Mouse (Mus musculus): ENCODE data around the gene Filip1l. TPM values are rescaled to one million over a fixed set of nuclear protein-coding genes. Genes with fewer than 3 reads are reported as not detected.

The Filip1l gene
- polyA plus RNA-seq, 1 experiment from 2014 or later, result 1.8 TPM

- no peak overlapping the region for H3K4me3 ChIP-seq (ENCODE audit: low read depth, low read length)
- no peak overlapping the region for H3K4me2 ChIP-seq (ENCODE audit: low read depth, low read length)
- no peaks in the 10 kb centered on the region for H3K4me1 ChIP-seq (ENCODE audit: control insufficient read depth, insufficient read depth, low read length)
- H3K9me3 ChIP-seq (ENCODE audit: control insufficient read depth, low read length), result no peaks in the 10 kb centered on the region
- WGBS, result 64% methylated on average over 18 of the region's 18 CpGs
- no peaks in the 10 kb centered on the region for H3K27me3 ChIP-seq (ENCODE audit: control insufficient read depth, insufficient read depth, low read length)
- H3K36me3 ChIP-seq (ENCODE audit: control insufficient read depth, insufficient read depth, low read length), result no peaks in the 10 kb centered on the region
- peak; percentile 63; the same call in 1 of the 2 replicates for ATAC-seq (ENCODE audit: low read depth)
- no peak overlapping the region for H3K9ac ChIP-seq (replicated peaks; ENCODE audit: low read depth, low read length)
- no peak overlapping the region for H3K27ac ChIP-seq (ENCODE audit: low read depth, low read length)
Observed at GRCm38 (mm10) chr16:57398387-57399214, 45.7 kb downstream of the Filip1l start.

GRCm38 (mm10) chr16:57399566-57399965, 46.7 kb downstream of the Filip1l start:
- Histone ChIP-seq H3K36me3 (ENCODE audit: control insufficient read depth, insufficient read depth, low read length) (no peaks in the 10 kb centered on the region), H3K4me1 (ENCODE audit: control insufficient read depth, insufficient read depth, low read length) (no peaks in the 10 kb centered on the region), H3K27ac (ENCODE audit: low read depth, low read length) (no peak overlapping the region), H3K4me2 (ENCODE audit: low read depth, low read length) (no peak overlapping the region), H3K9me3 (ENCODE audit: control insufficient read depth, low read length) (no peaks in the 10 kb centered on the region), H3K27me3 (ENCODE audit: control insufficient read depth, insufficient read depth, low read length) (no peaks in the 10 kb centered on the region), H3K9ac (replicated peaks; ENCODE audit: low read depth, low read length) (no peak overlapping the region), H3K4me3 (ENCODE audit: low read depth, low read length) (no peak overlapping the region)
- no peak for ATAC-seq (ENCODE audit: low read depth)
- 90% methylated on average over 10 of the region's 10 CpGs for WGBS

GRCm38 (mm10) chr16:57401702-57402101, 48.8 kb downstream of the Filip1l start:
- Histone ChIP-seq H3K36me3 (ENCODE audit: control insufficient read depth, insufficient read depth, low read length) (no peaks in the 10 kb centered on the region), H3K4me2 (ENCODE audit: low read depth, low read length) (no peak overlapping the region), H3K9me3 (ENCODE audit: control insufficient read depth, low read length) (no peaks in the 10 kb centered on the region), H3K4me1 (ENCODE audit: control insufficient read depth, insufficient read depth, low read length) (no peaks in the 10 kb centered on the region), H3K4me3 (ENCODE audit: low read depth, low read length) (no peak overlapping the region), H3K27me3 (ENCODE audit: control insufficient read depth, insufficient read depth, low read length) (no peaks in the 10 kb centered on the region), H3K27ac (ENCODE audit: low read depth, low read length) (no peak overlapping the region), H3K9ac (replicated peaks; ENCODE audit: low read depth, low read length) (no peak overlapping the region)
- ATAC-seq (ENCODE audit: low read depth), result no peak
- 59% methylated on average over 6 of the region's 6 CpGs for WGBS

- H3K4me2 ChIP-seq (ENCODE audit: low read depth, low read length), result no peak overlapping the region
- H3K9ac ChIP-seq (replicated peaks; ENCODE audit: low read depth, low read length), result no peak overlapping the region
- H3K4me3 ChIP-seq (ENCODE audit: low read depth, low read length), result no peak overlapping the region
- no peaks in the 10 kb centered on the region for H3K27me3 ChIP-seq (ENCODE audit: control insufficient read depth, insufficient read depth, low read length)
- H3K9me3 ChIP-seq (ENCODE audit: control insufficient read depth, low read length), result no peaks in the 10 kb centered on the region
- H3K4me1 ChIP-seq (ENCODE audit: control insufficient read depth, insufficient read depth, low read length), result no peaks in the 10 kb centered on the region
- WGBS, result 87% methylated on average over 4 of the region's 4 CpGs
- H3K27ac ChIP-seq (ENCODE audit: low read depth, low read length), result no peak overlapping the region
- ATAC-seq (ENCODE audit: low read depth), result no peak
- H3K36me3 ChIP-seq (ENCODE audit: control insufficient read depth, insufficient read depth, low read length), result no peaks in the 10 kb centered on the region
Observed at GRCm38 (mm10) chr16:57402910-57403309, 50.0 kb downstream of the Filip1l start.

- H3K9me3 ChIP-seq (ENCODE audit: control insufficient read depth, low read length), result no peaks in the 10 kb centered on the region
- no peak overlapping the region for H3K4me3 ChIP-seq (ENCODE audit: low read depth, low read length)
- H3K27me3 ChIP-seq (ENCODE audit: control insufficient read depth, insufficient read depth, low read length), result no peaks in the 10 kb centered on the region
- no peak overlapping the region for H3K4me2 ChIP-seq (ENCODE audit: low read depth, low read length)
- H3K27ac ChIP-seq (ENCODE audit: low read depth, low read length), result no peak overlapping the region
- no peak overlapping the region for H3K9ac ChIP-seq (replicated peaks; ENCODE audit: low read depth, low read length)
- WGBS, result 84% methylated on average over 5 of the region's 5 CpGs
- no peak for ATAC-seq (ENCODE audit: low read depth)
- H3K36me3 ChIP-seq (ENCODE audit: control insufficient read depth, insufficient read depth, low read length), result no peaks in the 10 kb centered on the region
- no peaks in the 10 kb centered on the region for H3K4me1 ChIP-seq (ENCODE audit: control insufficient read depth, insufficient read depth, low read length)
Observed at GRCm38 (mm10) chr16:57403825-57404224, 50.9 kb downstream of the Filip1l start.

- Histone ChIP-seq H3K9me3 (ENCODE audit: control insufficient read depth, low read length) (no peaks in the 10 kb centered on the region), H3K4me3 (ENCODE audit: low read depth, low read length) (no peak overlapping the region), H3K4me1 (ENCODE audit: control insufficient read depth, insufficient read depth, low read length) (no peaks in the 10 kb centered on the region), H3K36me3 (ENCODE audit: control insufficient read depth, insufficient read depth, low read length) (no peaks in the 10 kb centered on the region), H3K27ac (ENCODE audit: low read depth, low read length) (no peak overlapping the region), H3K27me3 (ENCODE audit: control insufficient read depth, insufficient read depth, low read length) (no peaks in the 10 kb centered on the region), H3K4me2 (ENCODE audit: low read depth, low read length) (no peak overlapping the region), H3K9ac (replicated peaks; ENCODE audit: low read depth, low read length) (no peak overlapping the region)
- 52% methylated on average over 4 of the region's 4 CpGs for WGBS
- ATAC-seq (ENCODE audit: low read depth), result no peak
Observed at GRCm38 (mm10) chr16:57412766-57413165, 59.9 kb downstream of the Filip1l start.

GRCm38 (mm10) chr16:57416049-57416448, 63.2 kb downstream of the Filip1l start:
- no peaks in the 10 kb centered on the region for H3K4me1 ChIP-seq (ENCODE audit: control insufficient read depth, insufficient read depth, low read length)
- H3K27ac ChIP-seq (ENCODE audit: low read depth, low read length), result no peak overlapping the region
- H3K4me2 ChIP-seq (ENCODE audit: low read depth, low read length), result no peak overlapping the region
- H3K27me3 ChIP-seq (ENCODE audit: control insufficient read depth, insufficient read depth, low read length), result no peaks in the 10 kb centered on the region
- no peaks in the 10 kb centered on the region for H3K36me3 ChIP-seq (ENCODE audit: control insufficient read depth, insufficient read depth, low read length)
- no peak overlapping the region for H3K9ac ChIP-seq (replicated peaks; ENCODE audit: low read depth, low read length)
- no peaks in the 10 kb centered on the region for H3K9me3 ChIP-seq (ENCODE audit: control insufficient read depth, low read length)
- no peak for ATAC-seq (ENCODE audit: low read depth)
- H3K4me3 ChIP-seq (ENCODE audit: low read depth, low read length), result no peak overlapping the region
- 37% methylated on average over 2 of the region's 2 CpGs for WGBS

GRCm38 (mm10) chr16:57417017-57417416, 64.1 kb downstream of the Filip1l start:
- WGBS, result 88% methylated on average over 9 of the region's 9 CpGs
- no peak overlapping the region for H3K9ac ChIP-seq (replicated peaks; ENCODE audit: low read depth, low read length)
- H3K4me3 ChIP-seq (ENCODE audit: low read depth, low read length), result no peak overlapping the region
- no peak for ATAC-seq (ENCODE audit: low read depth)
- no peaks in the 10 kb centered on the region for H3K27me3 ChIP-seq (ENCODE audit: control insufficient read depth, insufficient read depth, low read length)
- peaks cover 8% of the 10 kb centered on the region for H3K4me1 ChIP-seq (ENCODE audit: control insufficient read depth, insufficient read depth, low read length)
- no peaks in the 10 kb centered on the region for H3K36me3 ChIP-seq (ENCODE audit: control insufficient read depth, insufficient read depth, low read length)
- H3K27ac ChIP-seq (ENCODE audit: low read depth, low read length), result no peak overlapping the region
- H3K9me3 ChIP-seq (ENCODE audit: control insufficient read depth, low read length), result no peaks in the 10 kb centered on the region
- H3K4me2 ChIP-seq (ENCODE audit: low read depth, low read length), result no peak overlapping the region

GRCm38 (mm10) chr16:57417955-57418354, 65.1 kb downstream of the Filip1l start:
- WGBS, result 82% methylated on average over 1 of the region's 1 CpGs
- Histone ChIP-seq H3K4me1 (ENCODE audit: control insufficient read depth, insufficient read depth, low read length) (peaks cover 8% of the 10 kb centered on the region), H3K4me2 (ENCODE audit: low read depth, low read length) (no peak overlapping the region), H3K4me3 (ENCODE audit: low read depth, low read length) (no peak overlapping the region), H3K9me3 (ENCODE audit: control insufficient read depth, low read length) (no peaks in the 10 kb centered on the region), H3K27ac (ENCODE audit: low read depth, low read length) (no peak overlapping the region), H3K36me3 (ENCODE audit: control insufficient read depth, insufficient read depth, low read length) (no peaks in the 10 kb centered on the region), H3K27me3 (ENCODE audit: control insufficient read depth, insufficient read depth, low read length) (no peaks in the 10 kb centered on the region), H3K9ac (replicated peaks; ENCODE audit: low read depth, low read length) (no peak overlapping the region)
- ATAC-seq (ENCODE audit: low read depth), result no peak
